Mouse (Mus musculus) intestine, embryonic 15.5 days (tissue): Measurements from ENCODE around the gene Dnah1. TPM values are rescaled to one million over a fixed set of nuclear protein-coding genes. Genes with fewer than 3 reads are reported as not detected.

ENCODE experiments used
- ATAC-seq: fragments of 200-750 bp; cut with Nextera tagmentation; 2 replicates; pipeline ENCODE4 v1.8.0; 2017; ENCODE audit warnings: moderate TSS enrichment, moderate library complexity
- H3K27ac ChIP-seq: fragments of 300-500 bp; sonication (generic); 2 replicates; pipeline ENCODE4 v1.5.1; 2015; ENCODE audit warnings: mild to moderate bottlenecking, inconsistent platforms
- H3K27me3 ChIP-seq: fragments of 300-500 bp; sonication (generic); replicated peaks from 2 replicates; pipeline ENCODE4 v1.6.1; 2015; ENCODE audit warnings: inconsistent platforms
- H3K36me3 ChIP-seq: fragments of 300-500 bp; sonication (generic); 2 replicates; pipeline ENCODE4 v1.6.1; 2015; ENCODE audit warnings: inconsistent platforms
- H3K4me1 ChIP-seq: fragments of 300-500 bp; sonication (generic); replicated peaks from 2 replicates; pipeline ENCODE4 v1.6.1; 2015; ENCODE audit warnings: inconsistent platforms
- H3K4me2 ChIP-seq: fragments of 300-500 bp; sonication (generic); replicated peaks from 2 replicates; pipeline ENCODE4 v1.6.1; 2015; ENCODE audit warnings: mild to moderate bottlenecking, inconsistent platforms
- H3K4me3 ChIP-seq: fragments of 300-500 bp; sonication (generic); replicated peaks from 2 replicates; pipeline ENCODE4 v1.5.1; 2015; ENCODE audit warnings: inconsistent platforms
- H3K9ac ChIP-seq: fragments of 300-500 bp; sonication (generic); 2 replicates; pipeline ENCODE4 v1.6.1; 2015; ENCODE audit warnings: inconsistent platforms
- H3K9me3 ChIP-seq: fragments of 300-500 bp; sonication (generic); 2 replicates; pipeline ENCODE4 v1.6.1; 2016; ENCODE audit warnings: inconsistent platforms
- whole genome bisulfite sequencing: fragments of 180-500 bp; shearing (Covaris S2); methylation state at CpG from one replicate; pipeline ENCODE4 v1.1.7; 2015; 5-methylcytosine and 5-hydroxymethylcytosine counted together
- polyA plus RNA-seq: library from polyadenylated mRNA; unstranded; fragments of >200 nt; fragmentation: Nextera tagmentation; extraction: Ambion mirVana; gene quantifications from 2 replicates; pipeline ENCODE4 v1.2.1, GENCODE M21; 2015

Gene Dnah1
- polyA plus RNA-seq, 1 experiment from 2014 or later, result 3.6 TPM

DNA sequence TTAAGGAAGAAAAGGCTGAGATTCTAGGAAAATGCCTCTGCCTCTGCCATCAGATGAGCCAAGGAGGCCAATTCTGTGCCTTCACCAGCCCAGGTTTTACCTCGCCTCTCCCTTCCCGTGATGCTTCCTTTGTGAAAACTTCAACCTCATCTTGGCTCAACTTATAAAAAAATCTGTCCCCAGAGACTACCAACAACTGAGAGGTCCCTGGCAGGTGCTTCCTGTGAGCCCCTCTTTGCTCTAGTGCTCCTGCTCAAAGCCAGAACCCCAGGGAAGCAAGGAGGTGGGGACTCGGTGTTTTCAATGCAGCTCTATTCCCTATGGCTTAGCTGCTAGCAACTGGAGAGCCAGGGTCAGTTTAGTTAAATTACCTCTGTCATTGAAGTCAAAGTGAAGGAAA, 10.5 kb downstream of the Dnah1 start:
- Histone ChIP-seq H3K4me1 (no peaks in the 10 kb centered on the region), H3K27me3 (no peaks in the 10 kb centered on the region), H3K36me3 (no peaks in the 10 kb centered on the region), H3K9me3 (no peaks in the 10 kb centered on the region), H3K9ac (no peak overlapping the region), H3K4me3 (no peak overlapping the region), H3K27ac (no peak overlapping the region), H3K4me2 (no peak overlapping the region)
- 68% methylated on average over 3 of the region's 3 CpGs for WGBS
- no peak for ATAC-seq

GRCm38 (mm10) chr14:31285728-31286127, 38.0 kb downstream of the Dnah1 start:
- H3K27me3 ChIP-seq, result no peaks in the 10 kb centered on the region
- no peaks in the 10 kb centered on the region for H3K4me1 ChIP-seq
- H3K27ac ChIP-seq, result no peak overlapping the region
- H3K36me3 ChIP-seq, result no peaks in the 10 kb centered on the region
- H3K4me3 ChIP-seq, result no peak overlapping the region
- no peak overlapping the region for H3K4me2 ChIP-seq
- no peak for ATAC-seq
- 80% methylated on average over 8 of the region's 8 CpGs for WGBS
- H3K9ac ChIP-seq, result no peak overlapping the region
- no peaks in the 10 kb centered on the region for H3K9me3 ChIP-seq

- Histone ChIP-seq H3K27me3 (no peaks in the 10 kb centered on the region), H3K4me2 (no peak overlapping the region), H3K4me1 (peaks cover 10% of the 10 kb centered on the region; the same call in 1 of the 2 replicates), H3K27ac (no peak overlapping the region), H3K9ac (no peak overlapping the region), H3K4me3 (no peak overlapping the region), H3K9me3 (no peaks in the 10 kb centered on the region), H3K36me3 (no peaks in the 10 kb centered on the region)
- 25% methylated on average over 7 of the region's 7 CpGs for WGBS
- 0 out of 2 replicates have a peak, but pooled peaks have one; percentile 55 for ATAC-seq
These were observed 51.5 kb downstream of the Dnah1 start for GRCm38 (mm10) chr14:31272164-31272563.

DNA sequence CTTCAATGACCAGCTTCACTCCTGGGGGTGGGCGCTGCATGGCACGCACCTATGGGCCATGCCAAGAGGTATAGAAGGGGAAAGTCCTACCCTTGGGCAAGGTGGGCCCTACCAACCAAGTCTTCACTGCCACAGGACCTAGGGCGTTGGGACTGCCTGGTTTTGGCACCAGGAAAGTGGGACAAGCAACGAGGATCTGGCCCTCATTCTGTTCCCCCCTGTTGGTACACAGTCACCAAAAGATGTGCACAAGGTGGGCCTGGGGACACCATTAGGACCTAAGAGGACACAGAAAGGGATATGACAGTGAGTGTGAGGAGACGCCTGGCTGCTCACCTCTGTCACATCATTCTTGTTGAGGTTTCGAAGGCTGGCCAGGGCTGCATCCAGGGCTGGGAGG, 52.6 kb downstream of the Dnah1 start:
- H3K4me1 ChIP-seq, result peaks cover 10% of the 10 kb centered on the region; the same call in 1 of the 2 replicates
- WGBS, result 89% methylated on average over 6 of the region's 6 CpGs
- H3K27ac ChIP-seq, result no peak overlapping the region
- H3K4me3 ChIP-seq, result no peak overlapping the region
- H3K9ac ChIP-seq, result no peak overlapping the region
- H3K9me3 ChIP-seq, result no peaks in the 10 kb centered on the region
- no peaks in the 10 kb centered on the region for H3K36me3 ChIP-seq
- H3K4me2 ChIP-seq, result no peak overlapping the region
- H3K27me3 ChIP-seq, result no peaks in the 10 kb centered on the region
- no peak for ATAC-seq

GRCm38 (mm10) chr14:31269456-31270100, 54.1 kb downstream of the Dnah1 start:
- Histone ChIP-seq H3K36me3 (no peaks in the 10 kb centered on the region), H3K9ac (peak overlapping the region; percentile 44), H3K27me3 (no peaks in the 10 kb centered on the region), H3K4me2 (peak overlapping the region; percentile 71), H3K4me3 (peak overlapping the region; percentile 35), H3K27ac (no peak overlapping the region), H3K4me1 (peaks cover 10% of the 10 kb centered on the region; the same call in 1 of the 2 replicates), H3K9me3 (no peaks in the 10 kb centered on the region)
- ATAC-seq, result peak; percentile 87
- WGBS, result 14% methylated on average over 28 of the region's 28 CpGs

DNA sequence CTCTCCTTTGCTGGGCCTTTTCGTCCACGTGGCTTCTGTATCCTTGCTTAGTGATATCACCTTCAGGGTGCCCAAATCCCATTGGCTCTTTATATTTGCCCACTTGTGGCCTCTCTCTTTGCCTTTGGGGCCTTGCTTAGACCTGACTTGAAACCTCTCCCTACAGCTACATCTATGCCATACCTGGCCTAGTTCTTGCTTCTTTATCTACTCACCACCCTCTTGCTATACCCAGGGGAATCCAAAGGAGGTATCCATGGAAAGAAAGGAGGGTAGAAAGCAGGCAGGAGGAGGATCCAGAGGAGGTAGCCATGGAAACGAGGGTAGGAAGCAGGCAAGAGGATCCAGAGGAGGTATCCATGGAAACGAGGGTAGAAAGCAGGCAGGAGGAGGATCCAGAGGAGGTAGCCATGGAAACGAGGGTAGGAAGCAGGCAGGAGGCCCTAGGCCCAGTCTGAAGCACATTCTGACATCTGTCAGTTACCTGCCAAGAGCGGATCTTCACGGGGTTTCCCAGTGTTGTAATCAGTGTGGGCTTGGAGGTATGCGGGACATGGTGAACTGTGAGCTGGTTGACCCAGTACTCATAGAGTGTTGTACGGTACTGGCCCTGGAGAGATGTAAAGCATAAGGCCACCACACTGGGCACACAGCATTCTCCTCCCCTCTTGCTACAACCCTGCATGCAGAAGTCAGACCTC, 55.2 kb downstream of the Dnah1 start:
- H3K9ac ChIP-seq, result peak overlapping the region; percentile 44; the same call in 1 of the 2 replicates
- no peak overlapping the region for H3K27ac ChIP-seq
- no peaks in the 10 kb centered on the region for H3K36me3 ChIP-seq
- ATAC-seq, result no peak
- H3K4me2 ChIP-seq, result peak overlapping the region; percentile 71
- H3K4me1 ChIP-seq, result peaks cover 10% of the 10 kb centered on the region; the same call in 1 of the 2 replicates
- WGBS, result 74% methylated on average over 9 of the region's 9 CpGs
- H3K4me3 ChIP-seq, result no peak overlapping the region
- no peaks in the 10 kb centered on the region for H3K27me3 ChIP-seq
- H3K9me3 ChIP-seq, result no peaks in the 10 kb centered on the region

DNA sequence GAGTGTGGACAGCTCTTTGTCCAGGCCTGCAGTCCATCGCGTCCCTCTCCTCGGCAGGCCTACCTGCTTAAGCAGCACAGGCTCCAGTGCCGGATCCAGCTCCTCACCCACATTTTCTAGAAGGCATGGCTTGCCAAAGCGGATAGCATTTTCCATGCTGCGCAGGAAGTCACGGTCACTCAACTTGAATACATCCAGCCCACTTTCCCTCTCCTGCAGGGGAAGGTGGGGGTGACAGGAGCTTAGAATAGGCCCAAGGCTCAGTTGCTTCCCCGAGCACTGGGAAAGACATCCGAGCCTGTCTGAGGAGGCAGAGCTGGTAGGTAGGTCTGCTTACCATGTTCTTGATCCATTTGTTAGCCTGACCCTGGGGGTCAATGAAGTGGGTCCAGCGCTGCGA, 56.0 kb downstream of the Dnah1 start:
- Histone ChIP-seq H3K9ac (no peak overlapping the region), H3K4me2 (no peak overlapping the region), H3K27ac (no peak overlapping the region), H3K4me3 (no peak overlapping the region), H3K27me3 (no peaks in the 10 kb centered on the region), H3K9me3 (no peaks in the 10 kb centered on the region), H3K36me3 (no peaks in the 10 kb centered on the region), H3K4me1 (peaks cover 10% of the 10 kb centered on the region; the same call in 1 of the 2 replicates)
- 89% methylated on average over 11 of the region's 11 CpGs for WGBS
- no peak for ATAC-seq

DNA sequence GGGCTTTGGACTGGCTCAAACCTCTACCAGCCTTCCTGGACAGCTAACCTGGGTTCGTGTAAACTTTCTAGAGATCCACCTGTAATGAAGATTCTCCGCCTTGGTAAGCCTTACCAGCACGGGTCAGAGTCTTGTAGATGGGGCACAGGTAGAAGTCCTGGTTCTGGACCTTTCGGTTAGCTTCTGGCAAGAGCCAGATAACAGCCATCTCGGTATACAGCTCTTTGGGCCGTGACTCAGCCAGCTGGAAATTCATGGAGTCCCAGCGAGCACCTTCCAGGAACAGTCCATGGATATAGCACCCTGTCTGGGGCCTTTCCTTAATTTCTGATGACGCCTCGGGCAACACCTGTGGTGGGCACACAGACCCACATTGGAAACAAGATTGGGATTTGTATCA, 62.8 kb downstream of the Dnah1 start:
- Histone ChIP-seq H3K36me3 (peaks cover 37% of the 10 kb centered on the region), H3K27ac (no peak overlapping the region), H3K9me3 (no peaks in the 10 kb centered on the region), H3K27me3 (no peaks in the 10 kb centered on the region), H3K4me1 (no peaks in the 10 kb centered on the region), H3K9ac (no peak overlapping the region), H3K4me2 (no peak overlapping the region), H3K4me3 (no peak overlapping the region)
- no peak for ATAC-seq
- 89% methylated on average over 9 of the region's 9 CpGs for WGBS

DNA sequence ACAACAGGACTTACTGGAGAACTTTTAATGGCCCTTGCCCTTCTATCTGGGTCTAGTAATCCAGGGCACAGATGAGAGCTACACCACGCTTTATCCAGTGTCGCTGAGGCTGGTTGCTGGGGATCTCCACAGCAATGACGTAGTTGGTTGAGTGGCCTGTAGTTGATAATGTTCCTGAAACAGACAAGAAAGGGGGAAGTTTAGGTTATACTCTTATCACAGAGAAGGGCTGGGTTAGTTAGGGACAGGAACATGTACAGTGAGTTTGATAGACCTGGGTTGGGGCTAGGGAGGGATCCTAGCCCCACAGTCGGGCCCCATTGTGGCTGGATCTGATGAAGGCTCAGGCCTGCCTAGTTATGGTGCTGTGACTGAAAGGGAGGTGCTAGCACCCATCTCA, 63.3 kb downstream of the Dnah1 start:
- ATAC-seq, result peak; percentile 56; the same call in 1 of the 2 replicates
- H3K27me3 ChIP-seq, result no peaks in the 10 kb centered on the region
- H3K4me3 ChIP-seq, result no peak overlapping the region
- no peak overlapping the region for H3K9ac ChIP-seq
- WGBS, result 91% methylated on average over 4 of the region's 4 CpGs
- H3K4me1 ChIP-seq, result no peaks in the 10 kb centered on the region
- H3K27ac ChIP-seq, result no peak overlapping the region
- no peak overlapping the region for H3K4me2 ChIP-seq
- H3K36me3 ChIP-seq, result peaks cover 43% of the 10 kb centered on the region
- H3K9me3 ChIP-seq, result no peaks in the 10 kb centered on the region

DNA sequence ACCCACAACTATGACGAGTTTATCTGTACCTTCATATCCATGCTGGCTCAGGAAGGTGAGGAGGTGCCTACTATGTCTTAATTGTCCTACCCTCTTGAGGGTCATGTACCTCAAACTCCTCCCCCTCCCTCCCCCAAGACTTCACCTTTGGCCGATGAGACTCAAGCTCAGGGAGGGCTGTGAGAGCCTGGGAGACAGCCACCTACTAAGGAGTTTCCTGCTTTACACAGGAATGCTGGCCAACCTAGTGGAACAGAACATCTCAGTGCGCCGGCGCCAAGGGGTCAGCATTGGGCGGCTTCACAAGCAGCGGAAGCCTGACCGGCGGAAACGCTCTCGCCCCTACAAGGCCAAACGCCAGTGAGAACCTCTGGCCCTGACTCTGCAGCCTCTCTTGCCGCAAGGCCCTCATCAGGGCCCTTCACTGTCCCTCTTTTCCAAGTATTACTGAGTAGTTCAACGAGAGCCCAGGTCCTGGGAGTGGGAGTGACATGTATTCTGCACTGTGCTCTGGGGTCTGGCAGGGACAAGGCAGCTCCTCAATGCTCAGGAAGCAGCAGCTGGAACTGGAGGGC, 65.1 kb downstream of the Dnah1 start:
- no peak for ATAC-seq
- H3K36me3 ChIP-seq, result peaks cover 58% of the 10 kb centered on the region
- 94% methylated on average over 14 of the region's 14 CpGs for WGBS

GRCm38 (mm10) chr14:31252091-31252490, 71.6 kb downstream of the Dnah1 start:
- Histone ChIP-seq H3K36me3 (peaks cover 32% of the 10 kb centered on the region), H3K4me1 (peaks cover 12% of the 10 kb centered on the region), H3K9ac (peak overlapping the region; percentile 98), H3K4me2 (peak overlapping the region; percentile 74), H3K27ac (no peak overlapping the region), H3K9me3 (no peaks in the 10 kb centered on the region), H3K27me3 (no peaks in the 10 kb centered on the region), H3K4me3 (peak overlapping the region; percentile 88)
- 83% methylated on average over 5 of the region's 5 CpGs for WGBS
- no peak for ATAC-seq

More for the DNA sequence above, 65.1 kb downstream of the Dnah1 start:
- H3K27ac ChIP-seq, result no peak overlapping the region
- H3K4me1 ChIP-seq, result no peaks in the 10 kb centered on the region
- no peak overlapping the region for H3K4me3 ChIP-seq
- H3K4me2 ChIP-seq, result no peak overlapping the region
- no peaks in the 10 kb centered on the region for H3K27me3 ChIP-seq
- H3K9ac ChIP-seq, result no peak overlapping the region
- H3K9me3 ChIP-seq, result no peaks in the 10 kb centered on the region

DNA sequence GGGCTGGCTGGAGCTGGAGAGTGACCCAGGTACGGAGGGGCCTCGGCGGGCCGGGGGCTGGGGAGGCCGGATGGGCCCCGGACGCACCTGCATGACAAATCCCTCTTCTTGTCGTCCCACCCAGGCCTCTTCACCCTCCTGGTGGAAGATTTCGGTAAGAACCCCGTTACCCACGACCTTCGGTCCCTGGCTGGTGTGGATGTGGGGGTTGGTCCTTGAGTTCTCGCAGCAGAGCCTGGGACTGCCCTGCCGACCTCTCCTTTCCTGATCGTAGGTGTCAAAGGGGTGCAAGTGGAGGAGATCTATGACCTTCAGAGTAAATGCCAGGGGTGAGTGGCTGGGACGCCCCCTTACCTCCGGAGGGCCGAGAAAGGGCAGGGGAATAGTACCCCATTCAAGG, 72.1 kb downstream of the Dnah1 start:
- Histone ChIP-seq H3K4me3 (peak overlapping the region; percentile 88), H3K9ac (peak overlapping the region; percentile 98), H3K4me2 (peak overlapping the region; percentile 74), H3K27me3 (no peaks in the 10 kb centered on the region), H3K9me3 (no peaks in the 10 kb centered on the region), H3K36me3 (peaks cover 30% of the 10 kb centered on the region), H3K27ac (peak overlapping the region; percentile 57), H3K4me1 (peaks cover 12% of the 10 kb centered on the region)
- WGBS, result under 1% methylated on average over 18 of the region's 18 CpGs
- no peak; the same call in 1 of the 2 replicates for ATAC-seq
